Mouse (Mus musculus) spleen, adult 2 months (tissue): Measurements from ENCODE around the gene Itsn1.

Source experiments
- CTCF ChIP-seq: fragments of 200-500 bp; IDR thresholded peaks from 2 replicates; pipeline ENCODE4 v1.5.1; 2011; ENCODE audit warnings: mild to moderate bottlenecking, inconsistent platforms; ENCODE audit not compliant: insufficient read depth, insufficient read length, insufficient replicate concordance; ENCODE audit errors: extremely low read depth
- POLR2A ChIP-seq: fragments of 200-500 bp; IDR thresholded peaks from 2 replicates; pipeline ENCODE4 v1.6.1; 2011; ENCODE audit warnings: low read depth, low read length, inconsistent platforms

GRCm38 (mm10) chr16:91942201-91942600 lies 213.1 kb downstream of the Itsn1 start:
- TF ChIP-seq CTCF = no peak
- TF ChIP-seq POLR2A = no peak
